Mouse (Mus musculus) brain, embryonic 18.5 days (tissue): ENCODE results near the gene Depdc1a.
"Not testable (repeated sequence)": the region's sequence is repeated elsewhere in the genome, so short reads cannot be mapped to it uniquely, and the experiment has no call there.

Experiments used
- DNase-seq: peaks from one replicate; pipeline ENCODE4 v3.0.0-alpha.2; 2012; ENCODE audit warnings: low read depth, low spot score

Depdc1a gene

GRCm38 (mm10) chr3:159495243-159495801 lies at the start of gene Depdc1a:
TSS of gene Depdc1a (plus strand) at chr3:159495433.
- peak; percentile 81 for DNase-seq

GRCm38 (mm10) chr3:159470059-159470458 lies 25.2 kb upstream of the Depdc1a start:
- DNase-seq, result no peak

- no peak for DNase-seq
Observed at GRCm38 (mm10) chr3:159475465-159475864, 19.8 kb upstream of the Depdc1a start.

- no peak for DNase-seq
Observed at GRCm38 (mm10) chr3:159477250-159477962, 17.8 kb upstream of the Depdc1a start.

- DNase-seq, result not testable (repeated sequence)
Observed at GRCm38 (mm10) chr3:159494709-159495108, 524 bp upstream of the Depdc1a start.

GRCm38 (mm10) chr3:159508899-159509298 lies 13.7 kb downstream of the Depdc1a start:
- no peak for DNase-seq

- DNase-seq, result no peak
Observed at GRCm38 (mm10) chr3:159528563-159528962, 33.3 kb downstream of the Depdc1a start.

- peak; percentile 28 for DNase-seq
Observed at GRCm38 (mm10) chr3:159548303-159548702, 53.1 kb downstream of the Depdc1a start.

GRCm38 (mm10) chr3:159550224-159550623 lies 55.0 kb downstream of the Depdc1a start:
- DNase-seq, result no peak
